Mouse (Mus musculus) ES-E14 (cell line): ENCODE results near the gene Rhbdd1. TPM values are rescaled to one million over a fixed set of nuclear protein-coding genes. Genes with fewer than 3 reads are reported as not detected.

Experiments used
- DNase-seq: peaks from one replicate; pipeline ENCODE4 v3.0.0-alpha.2; 2013; ENCODE audit warnings: low read depth, low spot score
- H3K27ac ChIP-seq: 2 replicates; pipeline ENCODE4 v1.5.1; 2012; ENCODE audit warnings: low read depth, mild to moderate bottlenecking, low read length, moderate library complexity, mixed read lengths; ENCODE audit not compliant: poor library complexity, insufficient read depth, severe bottlenecking
- H3K36me3 ChIP-seq: 2 replicates; pipeline ENCODE4 v1.6.1; 2012; ENCODE audit warnings: mild to moderate bottlenecking, low read length, moderate library complexity, mixed read lengths; ENCODE audit not compliant: control insufficient read depth, poor library complexity, insufficient read depth, severe bottlenecking
- H3K4me1 ChIP-seq, 2 experiments: fragments of 150-350 bp in 1 of 2; sonication (generic) in 1 of 2; 2 replicates each; pipeline ENCODE4 v1.6.1; 2012; ENCODE audit warnings: low read length in 2 of 2, mild to moderate bottlenecking in 1 of 2, mixed read lengths in 1 of 2; ENCODE audit not compliant: control insufficient read depth in 2 of 2, insufficient read depth in 2 of 2, poor library complexity in 1 of 2
- H3K4me3 ChIP-seq, 2 experiments: fragments of 150-350 bp in 1 of 2; sonication (generic) in 1 of 2; 2 replicates each; pipeline ENCODE4 v1.5.1; 2012; ENCODE audit warnings: low read length in 2 of 2, low read depth in 1 of 2, mild to moderate bottlenecking in 1 of 2, mixed read lengths in 1 of 2; ENCODE audit not compliant: insufficient read depth in 1 of 2, poor library complexity in 1 of 2, severe bottlenecking in 1 of 2
- H3K9ac ChIP-seq: 2 replicates; pipeline ENCODE4 v1.6.1; 2012; ENCODE audit warnings: low read depth, mild to moderate bottlenecking, low read length, mixed read lengths; ENCODE audit not compliant: poor library complexity, insufficient read depth, severe bottlenecking
- H3K9me3 ChIP-seq: fragments of 150-350 bp; sonication (generic); 2 replicates; pipeline ENCODE4 v1.6.1; 2012; ENCODE audit warnings: low read depth, mild to moderate bottlenecking, low read length; ENCODE audit not compliant: control insufficient read depth, insufficient read depth
- CHD2 ChIP-seq: IDR thresholded peaks from 2 replicates; pipeline ENCODE4 v1.6.1; 2014; ENCODE audit warnings: mild to moderate bottlenecking, low read depth, low read length, inconsistent platforms
- HCFC1 ChIP-seq: IDR thresholded peaks from 2 replicates; pipeline ENCODE4 v1.6.1; 2012; ENCODE audit warnings: low read length, inconsistent platforms, borderline replicate concordance; ENCODE audit not compliant: insufficient read depth
- MAFK ChIP-seq: IDR thresholded peaks from 2 replicates; pipeline ENCODE4 v1.6.1; 2014; ENCODE audit warnings: mild to moderate bottlenecking, low read depth, low read length, inconsistent platforms; ENCODE audit not compliant: insufficient read depth
- ZC3H11A ChIP-seq: IDR thresholded peaks from 2 replicates; pipeline ENCODE4 v1.6.1; 2012; ENCODE audit warnings: low read depth, mild to moderate bottlenecking, inconsistent platforms, low read length, borderline replicate concordance
- ZNF384 ChIP-seq: IDR thresholded peaks from 2 replicates; pipeline ENCODE4 v1.6.1; 2012; ENCODE audit warnings: low read depth, low read length, inconsistent platforms
- in situ Hi-C, 2 experiments: fragments of 600-800 bp; cut with MboI; formaldehyde crosslinking; loops; one replicate each; pipeline ENCODE4 v1.15.1; 2025; ENCODE audit warnings: low sequenced_read_pairs in 2 of 2, inconsistent platforms in 1 of 2; ENCODE audit not compliant: unreplicated experiment in 2 of 2
- total RNA-seq: library from RNA; depleted of rRNA; stranded (reverse); fragments of 300-350 nt; gene quantifications from 2 replicates; pipeline ENCODE4 v1.2.3, GENCODE M21; 2012

Rhbdd1 gene
- total RNA-seq, 1 experiment: 14.1 TPM

- no peaks in the 10 kb centered on the region for H3K4me1 ChIP-seq
- no peak overlapping the region for H3K9ac ChIP-seq
- in situ Hi-C loops: no loop called here
- no peak for DNase-seq
- TF ChIP-seq MAFK (no peak), ZC3H11A (no peak)
- no peak overlapping the region for H3K27ac ChIP-seq
- H3K36me3 ChIP-seq: no peaks in the 10 kb centered on the region
- H3K9me3 ChIP-seq: 0 out of 2 replicates have a peak, but pooled peaks cover 2% of the 10 kb centered on the region
- H3K4me3 ChIP-seq: no peak overlapping the region
Measured at GRCm38 (mm10) chr1:82353089-82353488, 36.8 kb downstream of the Rhbdd1 start.

- Histone ChIP-seq H3K36me3 (no peaks in the 10 kb centered on the region), H3K9ac (no peak overlapping the region), H3K27ac (no peak overlapping the region), H3K4me3 (no peak overlapping the region), H3K4me1 (no peaks in the 10 kb centered on the region), H3K9me3 (0 out of 2 replicates have a peak, but pooled peaks cover 2% of the 10 kb centered on the region)
- DNase-seq: no peak
- in situ Hi-C loops: no loop called here
- TF ChIP-seq ZNF384 (no peak), CHD2 (no peak), HCFC1 (no peak), ZC3H11A (no peak), MAFK (no peak)
Measured at GRCm38 (mm10) chr1:82353755-82354154, 37.5 kb downstream of the Rhbdd1 start.

- H3K9ac ChIP-seq: no peak overlapping the region
- no peak overlapping the region for H3K4me3 ChIP-seq
- no peaks in the 10 kb centered on the region for H3K9me3 ChIP-seq
- H3K4me1 ChIP-seq: no peaks in the 10 kb centered on the region
- no peak for DNase-seq
- H3K27ac ChIP-seq: no peak overlapping the region
- TF ChIP-seq HCFC1: no peak
- no peak for TF ChIP-seq ZC3H11A
- TF ChIP-seq ZNF384: no peak
- no peak for TF ChIP-seq MAFK
- TF ChIP-seq CHD2: no peak
- H3K36me3 ChIP-seq: no peaks in the 10 kb centered on the region
- in situ Hi-C loops: no loop called here
Measured at GRCm38 (mm10) chr1:82358871-82359647, 42.8 kb downstream of the Rhbdd1 start.

- DNase-seq: no peak
- TF ChIP-seq ZNF384 (no peak), HCFC1 (no peak), MAFK (no peak), CHD2 (no peak), ZC3H11A (no peak)
- no peak overlapping the region for H3K4me3 ChIP-seq
- in situ Hi-C loops: no loop called here
- no peaks in the 10 kb centered on the region for H3K9me3 ChIP-seq
- H3K4me1 ChIP-seq: no peaks in the 10 kb centered on the region
- no peaks in the 10 kb centered on the region for H3K36me3 ChIP-seq
- no peak overlapping the region for H3K9ac ChIP-seq
- no peak overlapping the region for H3K27ac ChIP-seq
Measured at GRCm38 (mm10) chr1:82359648-82360026, 43.4 kb downstream of the Rhbdd1 start.
